Mouse (Mus musculus) midbrain, embryonic 16.5 days (tissue): ENCODE results near the gene Wdr89. TPM values are rescaled to one million over a fixed set of nuclear protein-coding genes. Genes with fewer than 3 reads are reported as not detected.

Experiments used
- ATAC-seq: fragments of 200-750 bp; cut with Nextera tagmentation; 2 replicates; pipeline ENCODE4 v1.8.0; 2017; ENCODE audit warnings: moderate TSS enrichment
- H3K27ac ChIP-seq: fragments of 300-500 bp; sonication (generic); 2 replicates; pipeline ENCODE4 v1.5.1; 2014; ENCODE audit warnings: mild to moderate bottlenecking, low read length, mixed read lengths
- H3K27me3 ChIP-seq: fragments of 300-500 bp; sonication (generic); 2 replicates; pipeline ENCODE4 v1.6.1; 2014; ENCODE audit warnings: low read depth, low read length, mixed read lengths; ENCODE audit not compliant: control insufficient read depth, insufficient read depth
- H3K36me3 ChIP-seq: fragments of 300-500 bp; sonication (generic); 2 replicates; pipeline ENCODE4 v1.6.1; 2014; ENCODE audit warnings: mild to moderate bottlenecking, low read length, moderate library complexity, mixed read lengths; ENCODE audit not compliant: control insufficient read depth, insufficient read depth
- H3K4me1 ChIP-seq: fragments of 300-500 bp; sonication (generic); 2 replicates; pipeline ENCODE4 v1.6.1; 2014; ENCODE audit warnings: mild to moderate bottlenecking, low read length, mixed read lengths; ENCODE audit not compliant: control insufficient read depth, insufficient read depth
- H3K4me2 ChIP-seq: fragments of 300-500 bp; sonication (generic); 2 replicates; pipeline ENCODE4 v1.6.1; 2014; ENCODE audit warnings: mild to moderate bottlenecking, low read length, mixed read lengths
- H3K4me3 ChIP-seq: fragments of 300-500 bp; sonication (generic); 2 replicates; pipeline ENCODE4 v1.5.1; 2014; ENCODE audit warnings: low read depth, mild to moderate bottlenecking, low read length, moderate library complexity, mixed read lengths
- H3K9ac ChIP-seq: fragments of 300-500 bp; sonication (generic); 2 replicates; pipeline ENCODE4 v1.6.1; 2014; ENCODE audit warnings: low read depth, low read length, mixed read lengths
- H3K9me3 ChIP-seq: fragments of 300-500 bp; sonication (generic); replicated peaks from 2 replicates; pipeline ENCODE4 v1.6.1; 2014; ENCODE audit warnings: mild to moderate bottlenecking, low read length, mixed read lengths; ENCODE audit not compliant: control insufficient read depth, poor library complexity, severe bottlenecking
- WGBS: fragments of 180-500 bp; shearing (Covaris S2); extraction: QIAGEN DNeasy Blood & Tissue Kit; methylation state at CpG from one replicate; pipeline ENCODE4 v1.1.7; 2014; 5-methylcytosine and 5-hydroxymethylcytosine counted together
- polyA plus RNA-seq: library from polyadenylated mRNA; unstranded; fragments of >200 nt; fragmentation: Nextera tagmentation; extraction: Ambion mirVana; gene quantifications from 2 replicates; pipeline ENCODE4 v1.2.1, GENCODE M21; 2015

Wdr89 gene
- polyA plus RNA-seq, 1 experiment from 2014 or later = 5.1 TPM

DNA sequence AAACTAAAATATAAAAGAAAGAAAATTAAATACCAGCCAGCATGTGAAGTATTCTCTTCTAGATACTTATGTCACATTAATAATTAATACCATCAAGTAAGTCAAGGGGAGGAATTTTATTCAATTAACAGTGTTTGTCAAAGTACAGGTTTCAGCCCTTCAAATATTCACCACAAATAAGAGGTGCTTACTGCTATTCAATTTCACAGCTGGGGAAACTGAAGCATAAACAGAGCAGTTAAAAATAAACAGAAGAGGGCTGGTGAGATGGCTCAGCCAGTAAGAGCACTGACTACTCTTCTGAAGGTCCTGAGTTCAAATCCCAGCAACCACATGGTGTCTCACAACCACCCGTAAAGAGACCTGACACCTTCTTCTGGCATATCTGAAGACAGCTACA, 7.0 kb downstream of the Wdr89 start:
- Histone ChIP-seq H3K27me3 (no peaks in the 10 kb centered on the region), H3K36me3 (no peaks in the 10 kb centered on the region), H3K9me3 (no peaks in the 10 kb centered on the region), H3K4me3 (no peak overlapping the region), H3K4me2 (no peak overlapping the region), H3K4me1 (no peaks in the 10 kb centered on the region), H3K9ac (no peak overlapping the region), H3K27ac (no peak overlapping the region)
- ATAC-seq = no peak
- WGBS = 97% methylated on average over 1 of the region's 1 CpGs

DNA sequence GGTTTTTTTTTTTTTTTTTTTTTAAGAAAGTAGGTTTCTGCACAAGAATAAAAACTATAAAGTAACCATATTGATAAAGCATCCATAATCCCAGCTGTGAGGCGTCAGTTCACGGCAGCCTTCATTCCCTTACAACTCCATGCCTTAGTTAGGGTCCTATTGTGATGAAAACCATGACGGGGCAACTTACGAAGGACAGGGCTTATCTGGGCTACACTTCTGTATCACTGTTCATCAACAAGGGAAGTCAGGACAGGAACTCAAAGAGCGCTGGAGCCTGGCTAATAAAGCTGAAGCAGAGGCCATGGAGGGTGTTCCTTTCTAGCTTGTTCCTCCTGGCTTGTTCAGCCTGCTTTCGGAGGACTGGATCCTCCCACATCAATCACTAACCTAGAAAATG, 10.9 kb downstream of the Wdr89 start:
- WGBS = 67% methylated on average over 6 of the region's 6 CpGs
- H3K4me3 ChIP-seq = no peak overlapping the region

DNA sequence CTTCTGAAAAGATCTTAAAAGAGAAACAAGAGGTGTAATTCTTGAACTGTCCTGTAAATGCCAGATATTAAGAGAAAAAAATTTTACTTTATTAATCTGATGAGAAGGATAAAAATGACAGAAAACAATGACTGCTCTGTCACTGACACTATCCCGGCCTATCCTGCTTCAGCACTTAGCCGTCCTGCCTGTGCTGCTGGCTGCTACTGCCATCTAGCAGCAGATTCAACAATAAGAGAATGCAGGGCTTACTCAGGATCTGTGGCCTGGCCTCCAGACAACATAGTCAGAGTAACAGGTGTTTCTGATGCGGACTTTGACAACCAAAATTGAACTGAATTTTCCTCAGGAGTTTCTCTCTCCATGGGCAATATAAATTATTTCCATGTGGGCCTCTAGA, 12.8 kb downstream of the Wdr89 start:
- no peak overlapping the region for H3K9ac ChIP-seq
- H3K27ac ChIP-seq = no peak overlapping the region
- H3K4me2 ChIP-seq = no peak overlapping the region
- H3K27me3 ChIP-seq = no peaks in the 10 kb centered on the region
- H3K9me3 ChIP-seq = no peaks in the 10 kb centered on the region
- no peak for ATAC-seq
- no peaks in the 10 kb centered on the region for H3K36me3 ChIP-seq
- 25% methylated on average over 3 of the region's 3 CpGs for WGBS
- no peak overlapping the region for H3K4me3 ChIP-seq
- no peaks in the 10 kb centered on the region for H3K4me1 ChIP-seq

More for the DNA sequence above, 10.9 kb downstream of the Wdr89 start:
- no peaks in the 10 kb centered on the region for H3K4me1 ChIP-seq
- H3K9ac ChIP-seq = no peak overlapping the region
- H3K9me3 ChIP-seq = no peaks in the 10 kb centered on the region
- H3K27ac ChIP-seq = no peak overlapping the region
- no peak overlapping the region for H3K4me2 ChIP-seq
- no peaks in the 10 kb centered on the region for H3K36me3 ChIP-seq
- no peaks in the 10 kb centered on the region for H3K27me3 ChIP-seq
- no peak for ATAC-seq

DNA sequence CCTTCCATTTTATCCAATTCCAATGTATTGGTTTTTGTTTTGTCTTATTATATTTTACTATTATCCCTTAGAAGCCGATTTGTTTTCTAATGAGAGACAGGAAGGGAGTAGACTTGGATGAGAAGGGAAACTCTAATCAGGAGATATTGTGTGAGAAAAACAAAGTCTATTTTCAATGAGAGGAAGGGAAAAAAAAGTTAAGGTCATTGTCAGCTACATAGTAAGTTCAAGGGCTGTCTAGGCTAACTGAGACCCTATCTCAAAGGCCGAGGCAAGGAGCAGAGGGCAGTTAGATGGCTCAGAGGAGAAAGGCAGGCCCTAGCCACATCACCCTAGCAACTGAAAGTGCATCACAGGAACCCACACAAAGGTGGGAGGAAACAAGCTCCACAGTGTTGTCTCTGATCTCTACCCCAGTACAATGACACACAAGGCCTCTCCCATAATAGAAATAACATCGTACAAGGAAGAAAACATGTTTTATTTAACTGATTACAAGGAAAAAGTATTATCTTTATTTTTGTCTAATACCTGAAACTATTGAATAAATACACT, 15.0 kb downstream of the Wdr89 start:
- WGBS = 76% methylated on average over 3 of the region's 3 CpGs
- no peak for ATAC-seq
- Histone ChIP-seq H3K36me3 (no peaks in the 10 kb centered on the region), H3K9ac (no peak overlapping the region), H3K27me3 (no peaks in the 10 kb centered on the region), H3K4me3 (no peak overlapping the region), H3K27ac (no peak overlapping the region), H3K4me1 (0 out of 2 replicates have a peak, but pooled peaks cover 5% of the 10 kb centered on the region), H3K9me3 (no peaks in the 10 kb centered on the region), H3K4me2 (no peak overlapping the region)

DNA sequence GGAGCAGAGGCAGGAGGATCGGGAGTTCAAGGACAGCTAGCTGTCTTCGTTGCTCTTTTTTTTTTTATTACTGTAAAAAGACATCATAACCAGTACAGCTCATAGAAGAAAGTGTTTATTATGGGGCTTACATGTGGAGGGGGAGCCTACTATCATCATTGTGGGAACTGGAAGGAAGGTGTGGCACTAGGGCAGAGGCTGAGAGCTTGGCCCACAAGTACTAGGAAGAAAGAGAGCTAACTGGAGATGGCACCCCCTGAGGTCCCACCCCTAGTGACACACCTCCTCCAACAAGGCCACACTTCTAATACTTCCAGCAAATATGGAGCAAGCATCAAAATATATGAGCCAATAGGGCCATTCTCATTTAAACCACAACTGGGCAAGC, 19.6 kb downstream of the Wdr89 start:
- Histone ChIP-seq H3K9me3 (no peaks in the 10 kb centered on the region), H3K27me3 (no peaks in the 10 kb centered on the region), H3K36me3 (no peaks in the 10 kb centered on the region), H3K4me1 (peaks cover 16% of the 10 kb centered on the region), H3K4me3 (no peak overlapping the region), H3K9ac (no peak overlapping the region), H3K4me2 (peak overlapping the region; percentile 3; the same call in 1 of the 2 replicates), H3K27ac (peak overlapping the region; percentile 72)
- 25% methylated on average over 2 of the region's 2 CpGs for WGBS
- ATAC-seq = peak; percentile 11; the same call in 1 of the 2 replicates

DNA sequence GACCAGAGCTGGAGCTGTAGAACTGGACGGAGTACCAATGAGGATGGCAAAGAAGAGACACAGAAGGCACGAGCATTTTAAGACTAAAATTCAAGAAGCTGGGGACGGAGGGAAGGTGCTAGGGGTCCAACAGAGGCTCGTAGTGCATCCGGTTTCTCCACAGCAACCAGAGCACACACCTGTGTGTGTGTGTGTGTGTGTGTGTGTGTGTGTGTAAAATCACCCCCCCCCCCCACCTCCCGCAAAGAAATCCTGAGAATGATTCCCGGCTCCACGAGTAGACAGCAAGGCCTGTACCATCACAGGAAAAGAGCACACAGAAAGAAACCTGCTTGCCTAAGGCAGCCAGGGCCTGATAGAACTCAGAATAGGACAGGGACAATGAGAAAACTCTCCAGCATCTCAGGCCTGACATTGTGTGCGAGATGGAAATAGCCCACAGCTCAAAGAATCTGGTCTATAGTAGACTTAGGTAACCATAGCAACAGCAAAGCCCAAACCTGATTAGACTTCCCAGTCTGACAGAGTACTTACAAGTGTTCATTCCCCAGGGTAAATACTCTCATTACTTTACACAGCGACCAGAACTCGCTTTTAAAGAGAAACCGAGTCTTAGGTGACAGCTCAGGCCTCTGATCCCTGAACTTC, 20.2 kb downstream of the Wdr89 start:
- Histone ChIP-seq H3K27ac (peak overlapping the region; percentile 81), H3K9me3 (no peaks in the 10 kb centered on the region), H3K4me3 (no peak overlapping the region), H3K36me3 (no peaks in the 10 kb centered on the region), H3K27me3 (no peaks in the 10 kb centered on the region), H3K9ac (no peak overlapping the region), H3K4me1 (peaks cover 16% of the 10 kb centered on the region), H3K4me2 (peak overlapping the region; percentile 15; the same call in 1 of the 2 replicates)
- WGBS = 30% methylated on average over 12 of the region's 12 CpGs
- peak; percentile 96 for ATAC-seq

DNA sequence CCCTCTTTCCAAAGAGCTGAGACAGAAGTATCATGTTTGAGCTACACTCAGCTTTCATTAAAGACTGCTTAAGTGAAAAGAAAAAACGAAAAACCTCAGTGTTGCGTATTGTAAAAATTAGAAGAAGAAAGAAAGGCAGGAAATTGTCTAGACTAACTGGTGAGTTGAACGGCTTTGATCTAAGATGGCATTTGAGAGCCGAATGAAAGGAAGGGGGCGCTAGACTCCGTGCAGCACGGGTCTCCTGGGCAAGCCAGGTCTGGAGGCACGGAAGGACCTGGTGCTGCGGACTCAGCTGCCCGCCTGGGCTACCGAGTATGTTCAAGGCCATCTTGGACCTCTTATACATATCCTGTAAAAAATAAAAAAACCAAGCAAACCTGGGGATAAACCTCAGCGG, 21.1 kb downstream of the Wdr89 start:
- Histone ChIP-seq H3K4me2 (no peak overlapping the region), H3K4me3 (no peak overlapping the region), H3K9me3 (no peaks in the 10 kb centered on the region), H3K27me3 (no peaks in the 10 kb centered on the region), H3K36me3 (no peaks in the 10 kb centered on the region), H3K27ac (peak overlapping the region; percentile 81), H3K9ac (no peak overlapping the region), H3K4me1 (peaks cover 16% of the 10 kb centered on the region)
- WGBS = 59% methylated on average over 12 of the region's 12 CpGs
- no peak for ATAC-seq

DNA sequence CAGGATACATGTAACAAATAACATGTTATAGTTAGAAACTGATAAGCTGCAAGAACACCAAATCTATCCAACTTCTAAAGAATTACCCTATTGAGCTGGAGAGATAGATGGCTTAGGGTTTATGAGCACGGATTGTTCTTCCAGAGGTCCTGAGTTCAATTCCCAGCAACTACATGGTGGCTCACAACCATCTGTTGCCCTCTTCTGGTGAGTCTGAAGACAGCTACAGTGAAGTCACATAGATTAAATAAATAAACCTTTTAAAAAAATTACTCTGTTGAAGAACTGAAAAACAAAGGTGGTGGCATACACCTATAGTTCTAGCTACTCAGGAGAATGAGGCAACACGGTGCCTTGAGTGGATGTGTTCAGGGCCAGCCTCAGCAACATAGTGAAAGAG, 21.7 kb downstream of the Wdr89 start:
- Histone ChIP-seq H3K9me3 (no peaks in the 10 kb centered on the region), H3K36me3 (no peaks in the 10 kb centered on the region), H3K27me3 (no peaks in the 10 kb centered on the region), H3K9ac (no peak overlapping the region), H3K4me1 (peaks cover 16% of the 10 kb centered on the region), H3K4me3 (no peak overlapping the region), H3K4me2 (no peak overlapping the region), H3K27ac (no peak overlapping the region)
- ATAC-seq = no peak
- 92% methylated on average over 2 of the region's 2 CpGs for WGBS

DNA sequence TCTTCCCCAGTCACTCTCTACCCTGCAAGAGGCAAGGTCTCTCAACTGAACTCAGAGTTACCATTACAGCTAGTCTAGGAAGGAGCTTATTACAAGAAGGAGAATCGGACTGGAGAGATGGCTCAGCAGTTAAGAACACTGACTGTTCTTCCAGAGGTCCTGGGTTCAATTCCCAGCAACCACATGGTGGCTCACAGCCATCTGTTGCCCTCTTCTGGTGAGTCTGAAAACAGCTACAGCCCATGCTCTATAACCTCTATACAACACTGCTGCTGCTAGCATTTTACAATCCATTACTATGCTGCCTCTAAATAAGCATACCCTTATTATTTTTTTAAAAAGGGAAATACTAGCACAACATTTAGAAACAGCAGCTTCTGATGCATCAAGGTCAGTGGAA, 23.6 kb downstream of the Wdr89 start:
- no peaks in the 10 kb centered on the region for H3K36me3 ChIP-seq
- H3K27me3 ChIP-seq = no peaks in the 10 kb centered on the region
- H3K4me2 ChIP-seq = no peak overlapping the region
- H3K4me3 ChIP-seq = no peak overlapping the region
- 87% methylated on average over 1 of the region's 1 CpGs for WGBS
- H3K4me1 ChIP-seq = peaks cover 16% of the 10 kb centered on the region
- H3K27ac ChIP-seq = no peak overlapping the region
- ATAC-seq = no peak
- H3K9ac ChIP-seq = no peak overlapping the region
- no peaks in the 10 kb centered on the region for H3K9me3 ChIP-seq
